Mouse (Mus musculus) testis, adult 2 months (tissue): ENCODE measurements around the gene Nid1.

ENCODE experiments used
- CTCF ChIP-seq: fragments of 200-500 bp; IDR thresholded peaks from 2 replicates; pipeline ENCODE4 v1.5.1; 2012; ENCODE audit warnings: low read depth, mild to moderate bottlenecking, inconsistent platforms, low read length, moderate library complexity; ENCODE audit not compliant: control insufficient read depth, insufficient read depth, insufficient replicate concordance
- POLR2A ChIP-seq: fragments of 200-500 bp; IDR thresholded peaks from 2 replicates; pipeline ENCODE4 v1.6.1; 2012; ENCODE audit warnings: low read depth, mild to moderate bottlenecking, inconsistent platforms, low read length, moderate library complexity; ENCODE audit not compliant: control insufficient read depth

GRCm38 (mm10) chr13:13458138-13458737 lies 20.9 kb downstream of the Nid1 start:
- TF ChIP-seq CTCF, result no peak
- no peak for TF ChIP-seq POLR2A
